Mouse (Mus musculus) 3T3-L1 (cell line): ENCODE data around the gene Glipr2.

ENCODE experiments used
- DNase-seq: peaks from one replicate; pipeline ENCODE4 v3.0.0-alpha.2; 2015; ENCODE audit warnings: low read depth, low spot score

Gene Glipr2

GRCm38 (mm10) chr4:44004623-44005409, 47.6 kb downstream of the Glipr2 start:
- DNase-seq: no peak

- peak; percentile 76 for DNase-seq
Measured at GRCm38 (mm10) chr4:44010176-44010575, 53.0 kb downstream of the Glipr2 start.

DNA sequence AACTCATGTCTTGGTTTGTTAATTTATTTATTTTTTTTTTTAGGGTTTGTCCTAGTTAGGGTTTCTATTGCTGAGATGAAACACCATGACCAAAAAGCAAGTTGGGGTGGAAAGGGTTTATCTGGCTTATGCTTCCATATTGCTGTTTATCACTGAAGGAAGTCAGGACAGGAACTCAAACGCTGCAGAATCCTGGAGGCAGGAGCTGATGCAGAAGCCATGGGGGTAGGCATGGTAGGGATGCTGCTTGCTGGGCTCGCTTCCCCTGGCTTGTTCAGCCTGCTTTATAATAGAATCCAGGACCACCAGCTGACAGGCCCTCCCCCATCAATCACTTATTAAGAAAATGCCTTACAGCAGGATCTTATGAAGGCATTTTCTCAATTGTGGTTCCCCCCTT, 53.7 kb downstream of the Glipr2 start:
- no peak for DNase-seq

- DNase-seq: peak; percentile 25
Measured at GRCm38 (mm10) chr4:44011799-44012198, 54.6 kb downstream of the Glipr2 start.

- DNase-seq: peak; percentile 98
Measured at GRCm38 (mm10) chr4:44012376-44013367, 55.5 kb downstream of the Glipr2 start.

GRCm38 (mm10) chr4:44013391-44014070, 56.3 kb downstream of the Glipr2 start:
- DNase-seq: peak; percentile 41

- no peak for DNase-seq
Measured at GRCm38 (mm10) chr4:44016071-44016470, 58.9 kb downstream of the Glipr2 start.

GRCm38 (mm10) chr4:44016791-44017190, 59.6 kb downstream of the Glipr2 start:
- no peak for DNase-seq

DNA sequence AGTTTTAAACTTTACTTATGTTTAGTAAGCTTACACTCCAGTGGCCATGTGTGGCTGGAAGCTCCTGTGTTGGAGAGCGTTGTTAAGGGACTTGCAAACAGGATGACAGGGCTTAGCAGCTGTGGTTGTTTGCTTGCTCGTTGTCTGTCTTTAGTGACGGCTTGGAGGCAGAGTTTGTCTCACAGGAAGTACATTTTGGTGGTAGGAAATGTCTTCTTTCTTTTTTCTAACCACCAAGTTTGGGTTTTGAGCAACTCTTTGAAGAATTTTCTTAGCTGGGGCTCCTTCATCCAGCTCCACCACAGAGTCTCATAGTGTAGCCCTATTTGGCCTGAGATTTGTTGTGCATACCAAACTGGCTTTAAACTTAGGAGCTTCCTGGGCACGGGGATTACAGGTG, 65.1 kb downstream of the Glipr2 start:
- no peak for DNase-seq

- DNase-seq: no peak
Measured at GRCm38 (mm10) chr4:44022766-44023165, 65.6 kb downstream of the Glipr2 start.

DNA sequence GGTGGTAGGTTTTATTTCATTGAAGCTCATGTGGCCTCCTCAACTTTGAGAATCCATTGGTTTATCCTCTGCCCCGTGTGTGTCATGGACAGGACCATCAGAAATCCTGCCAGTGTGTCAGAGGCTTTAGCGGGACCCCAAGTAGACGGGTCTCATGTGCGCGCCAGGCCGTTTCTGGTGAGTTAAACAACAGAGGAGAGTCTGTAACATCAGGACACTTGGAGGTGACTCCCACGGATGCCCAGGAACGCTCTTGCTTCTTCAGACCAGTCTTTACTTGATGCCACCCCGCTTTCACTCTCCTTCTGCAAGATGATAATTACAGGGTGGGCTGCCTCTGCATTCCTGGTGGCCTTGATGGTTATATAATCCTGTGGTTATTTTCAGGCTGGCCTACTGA, 66.5 kb downstream of the Glipr2 start:
- no peak for DNase-seq

GRCm38 (mm10) chr4:44024241-44024640, 67.0 kb downstream of the Glipr2 start:
- no peak for DNase-seq

DNA sequence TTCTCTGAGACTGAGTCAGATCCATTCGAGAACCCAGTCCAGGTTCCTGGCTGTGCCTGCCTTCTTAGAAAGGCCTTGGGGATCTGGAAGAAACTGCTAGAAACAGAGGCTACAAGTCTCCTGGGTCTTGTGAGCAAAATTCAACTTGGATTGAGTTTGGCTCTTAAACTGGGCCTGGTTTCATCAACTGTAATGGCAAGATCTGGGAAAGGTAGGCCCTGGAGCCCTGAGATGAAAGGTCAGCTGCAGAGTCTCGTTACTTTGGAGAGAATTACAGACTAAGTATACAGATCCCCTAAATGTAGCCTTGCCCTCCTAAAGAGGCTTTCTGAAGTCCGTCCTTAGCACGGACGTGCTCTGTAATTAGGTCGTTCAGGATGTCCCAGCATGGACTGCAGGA, 68.4 kb downstream of the Glipr2 start:
- no peak for DNase-seq
